Mouse (Mus musculus) yolk sac, embryonic 10.5 days (tissue): ENCODE data around the gene Elavl1.

ENCODE experiments used
- DNase-seq: peaks from one replicate; pipeline ENCODE4 v3.0.0-alpha.2; 2017; ENCODE audit warnings: low spot score

Elavl1 gene

GRCm38 (mm10) chr8:4320404-4320803 is 4.8 kb downstream of the Elavl1 start:
- DNase-seq, result no peak

GRCm38 (mm10) chr8:4319573-4319872 is 5.7 kb downstream of the Elavl1 start:
- no peak for DNase-seq

- DNase-seq, result no peak
Observed at GRCm38 (mm10) chr8:4318796-4319572, 6.2 kb downstream of the Elavl1 start.

GRCm38 (mm10) chr8:4318124-4318523 is 7.1 kb downstream of the Elavl1 start:
- DNase-seq, result no peak

- no peak for DNase-seq
Observed at GRCm38 (mm10) chr8:4314852-4315251, 10.4 kb downstream of the Elavl1 start.

- no peak for DNase-seq
Observed at GRCm38 (mm10) chr8:4313254-4314124, 11.7 kb downstream of the Elavl1 start.

GRCm38 (mm10) chr8:4312104-4312503 is 13.1 kb downstream of the Elavl1 start:
- DNase-seq, result no peak

GRCm38 (mm10) chr8:4305838-4306237 is 19.4 kb downstream of the Elavl1 start:
- DNase-seq, result no peak

GRCm38 (mm10) chr8:4304124-4304547 is 21.1 kb downstream of the Elavl1 start:
- no peak for DNase-seq

- DNase-seq, result no peak
Observed at GRCm38 (mm10) chr8:4297822-4298221, 27.4 kb downstream of the Elavl1 start.

- DNase-seq, result no peak
Observed at GRCm38 (mm10) chr8:4292738-4293137, 32.5 kb downstream of the Elavl1 start.

- DNase-seq, result no peak
Observed at GRCm38 (mm10) chr8:4276111-4276465, 49.1 kb downstream of the Elavl1 start.

GRCm38 (mm10) chr8:4275275-4276110 is 49.7 kb downstream of the Elavl1 start, which contains the start of gene Timm44:
TSS of gene Timm44 (minus strand) at chr8:4275913.
- DNase-seq, result peak; percentile 94

GRCm38 (mm10) chr8:4269609-4270008 is 55.6 kb downstream of the Elavl1 start:
- DNase-seq, result no peak

GRCm38 (mm10) chr8:4267627-4268026 is 57.6 kb downstream of the Elavl1 start:
- DNase-seq, result no peak

- no peak for DNase-seq
Observed at GRCm38 (mm10) chr8:4265160-4265914, 59.9 kb downstream of the Elavl1 start.

- no peak for DNase-seq
Observed at GRCm38 (mm10) chr8:4263105-4263791, 62.0 kb downstream of the Elavl1 start.

- no peak for DNase-seq
Observed at GRCm38 (mm10) chr8:4259805-4260170, 65.4 kb downstream of the Elavl1 start.

GRCm38 (mm10) chr8:4259125-4259804 is 65.9 kb downstream of the Elavl1 start, which contains the start of gene Ctxn1:
TSS of gene Ctxn1 (minus strand) at chr8:4259274.
- peak; percentile 94 for DNase-seq

- DNase-seq, result peak; percentile 39
Observed at GRCm38 (mm10) chr8:4258678-4259077, 66.5 kb downstream of the Elavl1 start.
